Mouse (Mus musculus) Patski (cell line): ENCODE measurements around the gene Calhm5. TPM values are rescaled to one million over a fixed set of nuclear protein-coding genes. Genes with fewer than 3 reads are reported as not detected.

ENCODE experiments used
- ATAC-seq: fragments of 100-300 bp; one replicate; pipeline ENCODE4 v1.8.0; 2021
- CTCF ChIA-PET: fragments of 350-600 bp; sonication (Branson Sonifier 250); formaldehyde crosslinking; loops from one replicate; lab custom pipeline; 2022; ENCODE audit warnings: inconsistent platforms; lab: Charles Lee
- POLR2A ChIA-PET: fragments of 350-600 bp; sonication (Branson Sonifier 250); formaldehyde crosslinking; loops from one replicate; lab custom pipeline; 2022; ENCODE audit warnings: antibody characterized with exemption, inconsistent platforms; lab: Charles Lee
- DNase-seq: peaks from one replicate; pipeline ENCODE4 v3.0.0-alpha.2; 2011; ENCODE audit warnings: low read depth, low spot score
- H3K27me3 ChIP-seq: fragments of 371-371 bp; one replicate; pipeline ENCODE4 v1.5.1; 2021
- CTCF ChIP-seq: fragments of 100-300 bp; IDR thresholded peaks from one replicate; pipeline ENCODE4 v1.5.1; 2021
- in situ Hi-C: fragments of 300-500 bp; cut with MboI; formaldehyde crosslinking; loops from 3 replicates; pipeline ENCODE4 v1.11.1; 2018; ENCODE audit warnings: low pct_unique_long_range_greater_than_20kb, mixed read lengths
- polyA plus RNA-seq: library from polyadenylated mRNA; unstranded; gene quantifications from one replicate; pipeline ENCODE4 v1.2.3, GENCODE M21; 2021

Calhm5 gene
- polyA plus RNA-seq, 1 experiment from 2014 or later, result 0.59 TPM

DNA sequence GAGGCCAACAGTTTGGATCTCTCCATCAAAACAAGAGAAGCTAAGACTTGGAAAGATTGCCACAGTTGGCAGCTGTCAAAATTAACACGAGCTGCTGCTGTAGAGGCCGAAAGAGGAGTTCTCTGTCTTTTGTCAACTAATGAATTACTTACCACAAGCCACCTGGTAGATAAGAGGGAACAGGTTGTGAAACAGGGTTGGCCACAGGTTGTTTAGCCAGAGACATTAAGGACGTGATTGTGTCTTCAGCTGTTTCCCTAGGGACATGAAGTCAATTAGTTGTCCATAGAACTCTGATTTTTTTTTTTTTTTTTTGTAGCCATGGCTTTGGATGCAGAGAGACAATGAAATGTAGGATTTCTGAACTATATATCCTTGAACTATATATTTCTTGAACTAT, 20.8 kb upstream of the Calhm5 start:
- no peak for TF ChIP-seq CTCF
- ATAC-seq, result no peak
- H3K27me3 ChIP-seq, result peaks cover 4% of the 10 kb centered on the region
- in situ Hi-C loops, result no loop called here
- ChIA-PET CTCF (interaction anchor here (0.6 to 1.8 kb wide), 3 partner anchors 14 to 58 kb away, joined by 3 to 5 read pairs (median 3); partner anchors contain the start of gene Calhm5), POLR2A (no interaction called here)
- no peak for DNase-seq

GRCm38 (mm10) chr10:34111964-34112738, 15.8 kb upstream of the Calhm5 start:
- ATAC-seq, result no peak
- POLR2A ChIA-PET, result interaction anchor here (0.7 kb wide), 1 partner anchor 38 kb away, joined by 5 read pairs; no protein-coding TSS in a partner anchor
- TF ChIP-seq CTCF, result no peak

GRCm38 (mm10) chr10:34110863-34111465, 14.6 kb upstream of the Calhm5 start:
- POLR2A ChIA-PET, result no interaction called here
- in situ Hi-C loops, result no loop called here
- H3K27me3 ChIP-seq, result peaks cover 3% of the 10 kb centered on the region
- CTCF ChIA-PET, result interaction anchor here (1.0 to 1.2 kb wide), 2 partner anchors 40 to 64 kb away, joined by 3 read pairs; no protein-coding TSS in a partner anchor
- ATAC-seq, result no peak
- no peak for TF ChIP-seq CTCF
- DNase-seq, result no peak

More at GRCm38 (mm10) chr10:34111964-34112738, 15.8 kb upstream of the Calhm5 start:
- peaks cover 3% of the 10 kb centered on the region for H3K27me3 ChIP-seq
- in situ Hi-C loops, result no loop called here
- no peak for DNase-seq
- CTCF ChIA-PET, result interaction anchor here (1.0 kb wide), 1 partner anchor 39 kb away, joined by 3 read pairs; no protein-coding TSS in a partner anchor

- ChIA-PET CTCF (interaction anchor here (1.1 to 4.9 kb wide), 9 partner anchors 21 to 75 kb away, joined by 3 to 25 read pairs (median 4); partner anchors contain the start of genes Calhm4 and Trappc3l), POLR2A (no interaction called here)
- in situ Hi-C loops, result loop anchor here (5.0 to 10.0 kb wide), 2 partner anchors 59 to 111 kb away; partner anchors contain the start of gene Trappc3l
- ATAC-seq (no peak), DNase-seq (no peak)
- no peak for TF ChIP-seq CTCF
- H3K27me3 ChIP-seq, result no peaks in the 10 kb centered on the region
Measured at GRCm38 (mm10) chr10:34095964-34096363, 355 bp downstream of the Calhm5 start.

DNA sequence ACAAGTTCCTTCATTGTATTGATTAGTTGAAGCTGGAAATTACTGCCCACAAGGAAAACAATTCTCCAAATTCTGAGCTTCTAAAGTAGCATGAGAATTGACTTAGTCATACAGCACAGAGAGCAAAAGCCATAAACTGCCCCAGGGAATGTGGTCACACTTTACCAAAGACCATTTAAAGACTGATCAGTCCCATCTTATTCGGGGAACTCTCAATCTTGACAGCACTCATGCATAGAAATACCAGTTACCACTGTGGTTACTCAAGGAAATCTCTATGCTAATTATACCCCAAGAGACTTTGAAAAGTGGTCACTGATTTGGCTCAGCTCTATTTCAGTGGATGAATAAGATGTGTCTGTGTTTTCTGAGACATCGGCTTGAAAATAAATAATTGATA, 1.2 kb downstream of the Calhm5 start:
- peak; percentile 54 for DNase-seq
- ChIA-PET CTCF (interaction anchor here (1.2 to 4.9 kb wide), 7 partner anchors 9 to 65 kb away, joined by 3 to 25 read pairs (median 7); partner anchors contain the start of genes Calhm4 and Trappc3l), POLR2A (no interaction called here)
- ATAC-seq, result peak; percentile 61
- TF ChIP-seq CTCF, result no peak
- no peaks in the 10 kb centered on the region for H3K27me3 ChIP-seq
- in situ Hi-C loops, result loop anchor here (5.0 to 10.0 kb wide), 2 partner anchors 58 to 110 kb away; partner anchors contain the start of gene Trappc3l

GRCm38 (mm10) chr10:34091888-34092287, 4.4 kb downstream of the Calhm5 start:
- in situ Hi-C loops, result loop anchor here (10.0 kb wide), 1 partner anchor 107 kb away; no protein-coding TSS in a partner anchor
- ChIA-PET CTCF (interaction anchor here (1.2 to 1.9 kb wide), 2 partner anchors 20 to 62 kb away, joined by 5 to 6 read pairs; no protein-coding TSS in a partner anchor), POLR2A (no interaction called here)
- no peak for TF ChIP-seq CTCF
- ATAC-seq (no peak), DNase-seq (no peak)
- no peaks in the 10 kb centered on the region for H3K27me3 ChIP-seq

DNA sequence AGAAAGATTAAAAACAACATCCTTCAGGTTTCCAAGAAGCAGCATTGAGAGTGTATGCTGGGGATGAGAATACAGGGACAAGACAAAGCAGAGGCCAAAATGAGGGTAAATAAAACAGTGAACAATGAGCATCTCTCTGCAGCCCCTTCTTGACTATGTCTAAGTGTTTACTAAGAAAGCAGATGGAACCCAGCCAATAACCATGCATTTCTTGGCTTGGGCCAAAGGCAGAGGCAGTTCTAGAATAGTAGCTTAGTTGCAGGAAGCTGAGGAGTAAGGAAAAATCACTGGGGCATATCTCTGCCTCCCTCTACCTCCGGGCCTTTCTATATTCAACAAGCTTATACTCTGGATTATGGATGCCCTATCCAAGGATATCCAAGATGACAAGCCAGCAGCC, 5.8 kb downstream of the Calhm5 start:
- ATAC-seq, result no peak
- CTCF ChIA-PET, result interaction anchor here (1.2 to 1.9 kb wide), 3 partner anchors 19 to 61 kb away, joined by 3 to 6 read pairs (median 5); no protein-coding TSS in a partner anchor
- POLR2A ChIA-PET, result no interaction called here
- in situ Hi-C loops, result loop anchor here (10.0 kb wide), 1 partner anchor 106 kb away; no protein-coding TSS in a partner anchor
- no peak for TF ChIP-seq CTCF
- no peak for DNase-seq
- H3K27me3 ChIP-seq, result no peaks in the 10 kb centered on the region

GRCm38 (mm10) chr10:34089517-34089916, 6.8 kb downstream of the Calhm5 start:
- no peaks in the 10 kb centered on the region for H3K27me3 ChIP-seq
- ChIA-PET POLR2A (no interaction called here), CTCF (no interaction called here)
- DNase-seq, result no peak
- in situ Hi-C loops, result no loop called here
- no peak for TF ChIP-seq CTCF
- ATAC-seq, result no peak

GRCm38 (mm10) chr10:34088515-34088914, 7.8 kb downstream of the Calhm5 start:
- TF ChIP-seq CTCF, result no peak
- in situ Hi-C loops, result no loop called here
- no peak for ATAC-seq
- CTCF ChIA-PET, result interaction anchor here (1.5 kb wide), 1 partner anchor 14 kb away, joined by 3 read pairs; no protein-coding TSS in a partner anchor
- POLR2A ChIA-PET, result no interaction called here
- H3K27me3 ChIP-seq, result no peaks in the 10 kb centered on the region
- no peak for DNase-seq

DNA sequence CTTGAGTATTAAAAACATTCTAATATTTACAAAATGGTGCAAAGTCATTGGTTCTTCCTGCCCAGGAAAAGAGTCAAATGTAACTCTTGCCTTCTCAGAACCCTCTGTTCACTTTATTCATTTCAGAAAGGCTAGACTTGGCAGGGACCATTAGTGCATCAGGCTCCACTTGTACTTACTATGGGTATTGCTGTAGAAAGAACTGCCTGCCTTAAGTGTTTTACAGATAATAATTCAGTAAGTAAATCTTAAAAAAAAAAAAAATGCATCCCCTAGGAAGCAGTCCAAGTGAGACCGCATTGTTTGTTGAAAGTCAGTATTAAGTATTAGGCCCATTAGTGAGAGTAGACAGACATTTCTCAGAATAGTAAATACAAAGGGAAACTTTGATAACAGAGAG, 9.8 kb downstream of the Calhm5 start:
- ATAC-seq (no peak), DNase-seq (no peak)
- TF ChIP-seq CTCF, result no peak
- CTCF ChIA-PET, result no interaction called here
- POLR2A ChIA-PET, result no interaction called here
- in situ Hi-C loops, result no loop called here
- no peaks in the 10 kb centered on the region for H3K27me3 ChIP-seq
